Mouse (Mus musculus) thymus, postnatal 36 days (tissue): ENCODE measurements at regions not wholly inside any gene's neighbourhood (a gene's known extent, or its start where the extent isn't known, plus 50 kb on each side); places are given as distances from the start of the nearest gene placed in this dataset.

Source experiments
- DNase-seq, 2 experiments: peaks; one replicate each; pipeline ENCODE4 v3.0.0; 2022; ENCODE audit warnings: mixed read lengths in 2 of 2

GRCm38 (mm10) chr15:67725239-67725638 is 1224.5 kb upstream of the Lrrc6 start:
- DNase-seq: no peak

DNA sequence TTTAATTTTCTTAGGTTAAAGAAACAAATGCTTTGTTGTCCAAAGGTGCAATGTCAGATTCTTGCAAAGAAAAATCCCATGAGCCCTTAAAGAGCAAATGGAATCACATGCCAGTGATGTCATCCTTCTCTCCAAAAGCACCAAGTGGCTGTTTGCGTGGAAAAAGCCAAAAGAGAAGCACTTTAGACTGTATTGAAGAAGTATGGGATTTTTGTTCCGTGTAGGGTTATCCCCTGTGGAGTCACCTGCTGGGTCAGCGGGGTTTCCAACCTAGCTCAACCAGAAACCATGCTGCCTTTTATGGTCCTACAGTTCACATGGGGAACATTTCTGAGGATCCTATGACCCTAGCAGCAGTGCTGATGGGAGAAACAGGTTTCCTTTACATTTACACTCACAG is 1213.5 kb upstream of the Lrrc6 start:
- DNase-seq: no peak

DNA sequence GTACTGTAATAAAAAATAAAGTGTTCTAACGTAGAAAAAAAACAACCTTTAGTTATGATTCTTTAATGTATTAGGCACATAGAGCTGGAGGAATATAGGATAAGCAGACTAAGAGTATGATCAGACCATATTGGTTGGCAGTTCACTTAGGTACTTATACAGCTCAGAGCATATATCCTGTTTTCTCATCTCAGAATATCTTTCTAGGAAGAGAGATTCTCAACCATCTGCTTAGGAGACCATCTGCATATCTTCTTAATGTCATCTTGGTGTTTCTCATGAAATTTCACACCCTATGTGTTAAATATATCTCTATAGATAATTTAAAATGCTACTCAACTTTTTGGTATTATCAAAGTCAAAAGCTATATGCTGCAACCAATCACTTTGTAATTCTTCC is 1185.4 kb upstream of the Lrrc6 start:
- no peak for DNase-seq

DNA sequence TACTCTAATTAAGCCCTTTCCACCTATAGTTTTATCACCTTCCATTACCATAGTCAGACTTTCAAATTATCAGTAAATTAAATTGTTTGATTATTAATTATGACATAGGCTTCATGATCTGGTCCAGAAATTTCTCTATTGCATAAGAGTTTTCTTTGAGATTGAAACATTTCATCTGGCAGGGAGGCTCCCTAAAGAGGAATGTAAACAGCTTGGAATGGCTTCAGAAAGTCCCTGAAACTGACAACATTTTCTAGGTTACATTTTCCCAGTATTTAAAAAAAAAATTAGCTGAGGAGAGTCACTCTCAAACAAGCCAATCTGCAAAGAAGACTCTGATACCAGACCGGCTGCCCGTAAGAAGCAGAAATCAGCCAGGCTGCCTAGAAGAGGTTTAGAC is 1172.6 kb upstream of the Lrrc6 start:
- no peak for DNase-seq

GRCm38 (mm10) chr15:67636155-67636554 is 1135.4 kb upstream of the Lrrc6 start:
- DNase-seq: no peak

DNA sequence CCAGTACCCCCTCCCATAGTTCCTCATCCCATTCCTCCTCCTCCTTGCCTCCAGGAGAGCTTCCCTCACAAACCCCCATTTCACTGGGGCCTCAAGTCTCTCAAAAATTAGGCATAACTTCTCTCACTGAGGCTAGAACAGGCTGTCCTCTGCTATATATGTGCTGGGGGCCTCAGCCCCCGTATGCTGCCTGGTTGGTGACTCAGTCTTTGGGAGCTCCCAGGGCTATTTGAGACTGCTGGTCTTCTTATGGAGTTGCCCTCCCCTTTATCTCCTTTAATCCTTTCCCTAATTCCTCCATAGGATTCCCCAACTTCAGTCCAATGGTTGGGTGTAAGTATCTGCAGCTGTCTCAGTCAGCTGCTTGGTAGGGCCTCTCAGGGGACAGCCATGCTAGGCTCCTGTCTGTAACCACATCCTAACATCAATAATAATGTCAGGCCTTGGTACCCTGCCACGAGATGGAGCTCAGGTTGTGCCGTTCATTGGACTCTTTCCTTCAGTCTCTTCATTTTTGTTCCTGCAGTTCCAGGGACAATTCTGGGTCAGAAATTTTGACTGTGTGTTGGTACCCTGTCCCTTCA is 1126.1 kb upstream of the Lrrc6 start:
- DNase-seq: no peak

GRCm38 (mm10) chr15:67611896-67612295 is 1111.2 kb upstream of the Lrrc6 start:
- DNase-seq: no peak

DNA sequence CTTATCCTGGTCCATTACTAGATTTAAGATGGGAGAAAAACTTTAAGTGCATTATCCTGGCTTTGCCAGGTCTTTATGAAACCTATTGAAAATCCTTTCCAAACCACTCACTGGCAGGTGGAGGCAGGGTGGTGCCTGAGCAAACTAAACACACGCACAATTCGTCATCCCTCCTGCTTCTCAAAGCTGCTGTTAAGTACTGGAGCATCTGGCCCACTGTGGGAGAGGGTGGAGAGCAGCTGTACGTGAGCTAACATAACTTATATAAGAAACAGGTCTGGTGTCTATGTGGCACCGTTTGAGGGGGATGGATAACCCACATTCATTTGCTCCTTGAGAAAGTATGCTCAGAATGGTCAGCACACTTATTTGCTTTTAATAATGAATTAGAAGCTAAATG is 1097.7 kb upstream of the Lrrc6 start:
- DNase-seq: no peak

- no peak for DNase-seq
Observed at GRCm38 (mm10) chr15:67576581-67576980, 1075.9 kb upstream of the Lrrc6 start.

GRCm38 (mm10) chr15:67571614-67572013 is 1070.9 kb upstream of the Lrrc6 start:
- no peak for DNase-seq

- no peak for DNase-seq
Observed at GRCm38 (mm10) chr15:67557304-67557703, 1056.6 kb upstream of the Lrrc6 start.

DNA sequence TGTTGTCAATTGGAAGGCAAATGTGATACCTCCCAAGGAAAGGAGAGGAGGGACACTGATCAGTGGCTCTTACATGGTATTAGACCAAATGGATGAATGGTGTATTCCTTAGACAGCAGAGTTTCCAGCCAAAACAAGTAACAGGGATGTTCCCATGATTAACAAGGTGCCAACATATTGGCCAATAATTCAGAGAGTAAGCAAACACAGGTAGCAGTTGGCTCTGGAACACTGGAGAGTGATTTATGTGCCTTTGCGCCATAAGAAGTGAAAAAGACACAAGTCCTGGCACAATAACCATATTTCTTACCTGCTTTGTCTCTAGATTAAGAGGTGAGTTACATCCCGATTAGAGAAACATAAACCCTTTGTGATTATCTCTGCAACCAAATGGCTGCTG is 1051.2 kb upstream of the Lrrc6 start:
- no peak for DNase-seq

- DNase-seq: no peak
Observed at GRCm38 (mm10) chr15:67546896-67547400, 1046.2 kb upstream of the Lrrc6 start.

DNA sequence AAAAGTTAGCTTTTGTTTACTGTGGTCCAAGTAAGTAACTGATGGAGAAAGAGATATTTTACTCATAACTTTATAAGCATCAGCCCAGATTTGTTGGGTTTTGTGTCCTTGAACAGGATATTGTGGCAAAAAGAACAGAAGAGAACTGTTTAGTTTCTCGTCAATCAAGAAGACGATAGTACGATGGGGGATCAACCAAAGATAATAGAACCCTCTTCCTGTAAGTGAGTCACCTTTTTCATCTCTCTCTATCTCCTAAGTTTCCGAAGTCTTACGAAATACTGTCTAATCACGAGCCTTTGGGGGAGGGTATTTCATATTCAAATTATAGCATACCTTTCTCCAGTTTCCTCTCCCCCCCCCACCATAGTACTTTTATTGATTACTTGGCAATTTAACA is 1045.0 kb upstream of the Lrrc6 start:
- no peak for DNase-seq

GRCm38 (mm10) chr15:67513722-67514121 is 1013.0 kb upstream of the Lrrc6 start:
- no peak for DNase-seq

DNA sequence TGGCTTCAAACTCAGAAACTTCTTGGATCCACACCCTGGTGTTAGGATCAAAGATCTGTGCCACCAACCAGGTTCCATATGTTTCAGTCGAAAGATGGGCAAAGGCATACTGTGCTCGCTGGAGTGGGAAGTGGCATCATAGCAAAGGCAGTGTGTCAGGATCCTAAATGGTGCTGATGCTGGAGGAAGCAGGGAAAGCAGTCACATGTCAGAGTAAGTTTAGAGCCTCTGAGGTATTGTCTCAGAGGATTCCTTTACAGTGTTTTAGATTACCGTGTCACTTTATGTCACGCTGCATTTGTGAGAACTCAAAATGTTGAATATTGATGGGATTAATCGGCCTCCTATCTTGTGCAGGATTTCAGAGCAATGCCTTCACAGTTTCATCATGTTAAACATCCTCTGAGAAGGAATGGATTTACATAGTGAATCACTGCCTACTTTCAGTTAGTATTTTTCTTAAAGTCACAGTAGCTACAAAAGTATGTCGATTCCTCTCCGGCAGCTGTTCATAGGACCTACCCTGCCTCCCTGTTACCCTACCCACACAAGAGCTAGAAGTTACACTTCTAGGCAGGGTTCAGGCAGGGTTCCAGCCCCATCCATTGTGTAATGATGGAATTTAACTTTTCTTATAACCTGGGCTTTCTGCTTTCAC is 994.4 kb upstream of the Lrrc6 start:
- no peak for DNase-seq

GRCm38 (mm10) chr15:67481733-67482132 is 981.0 kb upstream of the Lrrc6 start:
- DNase-seq: no peak

GRCm38 (mm10) chr15:67474325-67474724 is 973.6 kb upstream of the Lrrc6 start:
- no peak for DNase-seq

- no peak for DNase-seq
Observed at GRCm38 (mm10) chr15:67472979-67473378, 972.3 kb upstream of the Lrrc6 start.

GRCm38 (mm10) chr15:67471283-67471682 is 970.6 kb upstream of the Lrrc6 start:
- DNase-seq: no peak

DNA sequence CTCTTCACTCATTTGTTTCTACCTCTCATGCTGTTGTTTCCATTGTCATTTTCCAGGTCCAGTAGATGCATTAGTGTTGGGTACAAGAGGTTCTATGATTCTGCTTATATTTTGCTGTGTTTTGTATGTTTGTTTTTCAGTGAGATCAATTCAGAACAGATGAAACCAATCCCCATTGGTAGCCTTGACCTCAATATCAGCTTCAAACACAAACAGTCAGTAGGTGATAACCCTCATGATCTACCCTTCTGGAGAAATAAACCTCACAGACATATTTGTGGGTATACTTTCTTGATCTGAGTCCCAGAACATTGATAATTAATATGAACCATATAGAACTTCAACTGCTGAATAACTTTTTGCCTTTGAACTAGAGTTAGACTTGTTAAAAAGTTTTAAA is 969.3 kb upstream of the Lrrc6 start:
- DNase-seq: no peak

DNA sequence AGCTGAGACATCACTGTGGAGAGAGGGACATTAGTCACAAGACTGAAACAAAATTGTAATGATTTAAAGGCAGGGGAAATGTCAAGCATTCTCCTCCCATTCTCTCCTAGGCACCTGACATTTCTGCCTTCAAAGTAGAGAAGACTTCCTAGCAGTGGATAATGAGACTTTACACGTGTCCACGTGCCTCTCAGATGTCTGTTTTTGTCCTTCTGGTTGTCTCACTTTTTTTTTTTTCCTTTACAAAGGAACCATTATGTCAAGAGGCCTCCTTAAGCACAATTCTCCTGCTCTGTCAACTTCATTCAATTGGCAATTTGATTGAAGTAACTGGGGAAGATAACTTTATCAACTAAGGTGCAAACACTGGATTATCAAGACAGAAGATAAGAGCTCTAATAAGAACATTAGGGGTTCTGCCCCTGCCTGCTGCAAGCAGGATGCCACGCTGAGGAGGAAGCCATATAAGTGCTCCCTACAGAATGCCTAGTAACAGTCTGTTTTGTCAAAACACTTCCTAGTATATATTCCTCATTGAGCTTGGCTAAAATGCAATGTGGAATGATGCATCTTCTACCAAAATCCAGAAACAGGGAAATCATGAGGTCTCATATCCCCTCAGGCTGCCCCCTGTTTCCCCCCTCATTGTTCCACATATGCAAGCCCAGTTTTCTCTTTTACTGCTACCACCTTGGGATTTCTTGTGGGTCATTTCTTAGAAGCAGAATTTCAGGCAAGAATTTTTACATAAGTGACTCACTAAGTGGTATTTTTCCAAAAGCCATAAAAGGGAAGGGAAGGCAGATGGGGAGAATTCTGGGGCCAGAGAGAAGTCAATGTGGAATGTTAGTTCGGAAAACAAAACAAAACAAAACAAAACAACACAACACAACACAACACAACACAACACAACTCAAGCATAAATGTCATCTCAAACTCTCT is 967.0 kb upstream of the Lrrc6 start:
- DNase-seq: no peak

- no peak for DNase-seq
Observed at GRCm38 (mm10) chr15:67462863-67463262, 962.2 kb upstream of the Lrrc6 start.

DNA sequence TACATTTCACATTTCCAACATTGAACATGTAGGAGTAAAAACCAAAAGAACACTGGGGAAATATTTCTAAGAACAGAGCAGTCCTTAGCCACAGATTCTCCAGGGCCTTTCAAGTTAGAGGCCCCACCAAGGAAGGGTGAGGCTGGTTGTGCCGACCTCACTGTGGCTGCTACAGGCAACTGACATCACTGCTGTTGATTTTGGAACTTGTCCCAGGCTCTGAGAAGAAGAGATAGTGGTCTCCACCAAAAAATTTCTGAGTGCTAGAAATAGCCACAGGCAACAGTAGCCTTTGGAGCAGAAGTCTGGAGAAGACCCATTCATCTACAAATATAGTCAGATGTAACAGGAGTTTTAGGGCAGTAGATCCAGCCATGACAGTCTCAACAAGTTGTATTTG is 959.7 kb upstream of the Lrrc6 start:
- DNase-seq: no peak
